Mouse (Mus musculus) forebrain, embryonic 14.5 days (tissue): ENCODE data around the gene Gm11172. TPM values are rescaled to one million over a fixed set of nuclear protein-coding genes. Genes with fewer than 3 reads are reported as not detected.
A peak's percentile ranks its signal among the peaks of the same experiment; 100 is the strongest.

Experiments used
- ATAC-seq: fragments of 200-750 bp; cut with Nextera tagmentation; 2 replicates; pipeline ENCODE4 v1.8.0; 2017; ENCODE audit warnings: mild to moderate bottlenecking, moderate library complexity
- DNase-seq: peaks from one replicate; pipeline ENCODE4 v3.0.0-alpha.2; 2015; ENCODE audit warnings: low spot score
- H3K27ac ChIP-seq: fragments of 300-500 bp; sonication (generic); 2 replicates; pipeline ENCODE4 v1.5.1; 2014; ENCODE audit warnings: low read depth, mild to moderate bottlenecking, control low read depth, low read length, moderate library complexity
- H3K27me3 ChIP-seq: fragments of 300-500 bp; sonication (generic); replicated peaks from 2 replicates; pipeline ENCODE4 v1.6.1; 2014; ENCODE audit warnings: low read length, control low read depth, mixed read lengths; ENCODE audit not compliant: control insufficient read depth, insufficient read depth
- H3K36me3 ChIP-seq: fragments of 300-500 bp; sonication (generic); 2 replicates; pipeline ENCODE4 v1.6.1; 2014; ENCODE audit warnings: low read length, control low read depth; ENCODE audit not compliant: control insufficient read depth, insufficient read depth
- H3K4me1 ChIP-seq: fragments of 300-500 bp; sonication (generic); 2 replicates; pipeline ENCODE4 v1.6.1; 2014; ENCODE audit warnings: antibody characterized with exemption, low read length, control low read depth; ENCODE audit not compliant: control insufficient read depth, insufficient read depth
- H3K4me2 ChIP-seq: fragments of 300-500 bp; sonication (generic); 2 replicates; pipeline ENCODE4 v1.6.1; 2014; ENCODE audit warnings: mild to moderate bottlenecking, control low read depth, low read length
- H3K4me3 ChIP-seq: fragments of 300-500 bp; sonication (generic); 2 replicates; pipeline ENCODE4 v1.5.1; 2014; ENCODE audit warnings: low read depth, low read length, control low read depth
- H3K9ac ChIP-seq: fragments of 300-500 bp; sonication (generic); 2 replicates; pipeline ENCODE4 v1.6.1; 2014; ENCODE audit warnings: mild to moderate bottlenecking, low read length, control low read depth, moderate library complexity
- H3K9me3 ChIP-seq: fragments of 300-500 bp; sonication (generic); replicated peaks from 2 replicates; pipeline ENCODE4 v1.6.1; 2016; ENCODE audit warnings: low read length, control low read depth, mixed read lengths; ENCODE audit not compliant: control insufficient read depth
- WGBS: fragments of 180-500 bp; shearing (Covaris S2); extraction: QIAGEN DNeasy Blood & Tissue Kit; methylation state at CpG from one replicate; pipeline ENCODE4 v1.1.7; 2014; 5-methylcytosine and 5-hydroxymethylcytosine counted together
- polyA plus RNA-seq: library from polyadenylated mRNA; unstranded; fragments of >200 nt; fragmentation: Nextera tagmentation; extraction: Ambion mirVana; gene quantifications from 2 replicates; pipeline ENCODE4 v1.2.1, GENCODE M21; 2014

Gm11172 gene
- polyA plus RNA-seq, 1 experiment from 2014 or later, result not detected

DNA sequence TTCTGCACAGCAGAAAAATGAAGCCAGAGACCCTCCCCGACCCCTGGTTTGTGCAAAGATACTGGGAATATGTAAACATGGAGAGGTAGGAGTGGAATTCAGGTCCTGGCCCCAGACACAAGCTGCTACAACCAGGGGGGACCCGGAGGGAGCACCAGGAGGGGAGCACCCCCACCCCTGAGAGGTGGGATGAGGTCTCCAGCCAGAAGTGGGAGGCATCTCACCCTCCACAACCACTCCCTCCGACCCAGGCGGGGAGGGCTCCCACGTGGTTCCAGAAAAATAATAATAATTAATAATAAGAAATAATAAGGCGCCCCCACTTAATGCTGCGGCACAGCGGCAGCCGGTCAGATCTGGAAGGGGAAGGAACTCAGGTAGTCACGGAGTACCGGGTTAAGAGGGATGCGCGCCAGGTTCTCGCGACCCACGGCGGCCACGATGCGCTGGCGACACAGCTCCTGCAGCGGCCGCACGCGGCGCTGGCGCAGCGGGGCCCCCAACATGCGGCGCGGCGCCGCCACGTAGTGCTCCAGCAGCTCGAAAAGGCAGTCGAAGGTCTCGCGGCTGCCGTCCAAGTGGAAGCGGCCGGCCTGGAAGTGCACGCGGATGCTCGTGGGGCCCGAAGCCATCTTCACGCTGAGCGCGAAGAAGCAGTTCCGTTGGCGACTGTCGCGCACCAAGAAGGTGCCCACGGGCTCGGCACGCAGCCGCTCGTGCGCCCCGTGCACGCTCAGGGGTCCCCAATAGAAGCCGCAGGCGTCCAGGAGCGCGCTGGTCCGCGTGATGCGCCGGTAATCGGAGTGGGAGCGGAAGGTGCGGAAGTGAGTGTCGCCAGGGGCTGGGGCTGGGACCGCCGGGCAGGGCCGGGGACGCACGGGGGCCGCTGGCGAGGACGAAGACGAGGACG is 28.6 kb upstream of the Gm11172 start:
- no peaks in the 10 kb centered on the region for H3K36me3 ChIP-seq
- peak overlapping the region; percentile 50 for H3K4me3 ChIP-seq
- ATAC-seq (peak; percentile 12), DNase-seq (peak; percentile 36)
- H3K27ac ChIP-seq, result no peak overlapping the region
- H3K9ac ChIP-seq, result peak overlapping the region; percentile 67
- H3K4me2 ChIP-seq, result peak overlapping the region; percentile 97
- 0 out of 2 replicates have a peak, but pooled peaks cover 3% of the 10 kb centered on the region for H3K4me1 ChIP-seq
- WGBS, result 4% methylated on average over 81 of the region's 81 CpGs
- H3K27me3 ChIP-seq, result 0 out of 2 replicates have a peak, but pooled peaks cover 9% of the 10 kb centered on the region
- H3K9me3 ChIP-seq, result no peaks in the 10 kb centered on the region

DNA sequence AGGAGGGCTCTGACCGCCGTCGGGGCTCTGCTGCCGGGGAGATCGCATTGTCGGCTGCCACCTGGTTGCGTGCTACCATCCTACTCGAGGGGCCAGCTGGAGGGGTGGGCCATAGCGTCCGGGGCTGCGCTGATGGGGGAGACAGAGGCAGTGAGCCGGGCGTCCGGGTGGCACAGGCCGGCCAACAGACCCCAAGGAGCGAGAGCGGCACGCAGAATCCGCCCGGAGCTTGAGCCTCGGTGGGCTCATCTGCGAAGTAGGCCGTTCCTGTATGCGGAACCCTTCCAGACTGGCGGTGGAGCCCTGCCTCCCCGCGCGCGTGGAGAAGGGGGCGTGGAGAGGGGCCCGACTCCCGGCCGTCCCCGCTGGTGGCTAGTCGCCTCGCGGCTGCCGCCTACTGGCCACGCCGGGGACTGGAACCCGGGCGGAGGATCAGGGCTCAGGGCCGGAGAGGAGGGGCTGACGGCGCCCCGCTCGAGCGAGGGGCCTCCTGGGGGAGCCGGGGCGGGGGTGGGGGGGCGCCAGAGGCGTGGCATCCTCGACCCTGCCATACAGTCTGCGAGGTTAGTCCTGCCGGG is 27.8 kb upstream of the Gm11172 start:
- Histone ChIP-seq H3K27ac (peak overlapping the region; percentile 70), H3K4me3 (peak overlapping the region; percentile 50), H3K4me2 (peak overlapping the region; percentile 97), H3K9ac (peak overlapping the region; percentile 67), H3K4me1 (0 out of 2 replicates have a peak, but pooled peaks cover 3% of the 10 kb centered on the region), H3K9me3 (no peaks in the 10 kb centered on the region), H3K27me3 (0 out of 2 replicates have a peak, but pooled peaks cover 9% of the 10 kb centered on the region), H3K36me3 (no peaks in the 10 kb centered on the region)
- ATAC-seq (peak; percentile 76), DNase-seq (peak; percentile 85)
- WGBS, result 1% methylated on average over 51 of the region's 55 CpGs

DNA sequence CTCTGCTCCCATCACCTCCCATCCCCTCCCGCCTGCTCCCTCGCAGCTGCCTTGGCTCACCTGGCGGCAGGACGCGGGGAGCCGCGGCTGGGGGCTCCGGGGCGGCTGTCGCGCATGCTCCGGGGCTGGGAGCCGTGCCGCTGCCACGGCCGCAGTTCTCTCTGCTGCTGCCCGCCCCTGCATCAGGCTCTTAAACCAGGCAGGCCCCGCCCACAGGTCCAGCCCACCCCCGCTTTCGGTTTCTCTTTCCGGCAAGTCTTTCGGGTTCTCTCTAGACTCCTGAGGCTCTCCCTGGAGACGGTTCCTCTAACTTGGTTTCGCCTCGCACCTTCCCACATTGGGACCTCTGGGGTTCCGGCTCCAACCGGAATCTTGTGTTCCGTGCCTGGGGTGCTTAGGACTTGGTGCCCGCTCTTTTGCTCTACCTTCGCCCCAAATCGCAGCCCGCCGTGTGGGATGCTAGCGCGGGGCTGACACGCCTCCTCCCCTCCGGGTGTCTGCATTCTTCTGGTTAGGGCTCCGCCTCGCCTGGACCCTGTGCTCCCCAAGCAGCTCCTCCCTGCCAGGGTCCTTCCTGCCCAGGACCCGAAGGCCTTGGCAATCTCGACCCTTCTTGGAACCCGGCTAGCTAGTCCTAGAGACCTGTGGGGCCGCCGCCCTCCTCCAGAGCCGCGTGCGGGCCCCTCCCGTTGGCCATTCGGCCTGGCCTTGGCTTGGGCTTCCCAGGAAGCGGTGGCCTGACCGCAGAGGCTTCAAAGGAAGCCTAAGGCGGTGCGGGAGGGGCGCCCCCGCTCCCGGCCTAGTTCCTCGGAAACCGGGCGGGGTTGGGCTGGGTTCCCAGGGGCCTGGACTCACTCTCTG is 27.1 kb upstream of the Gm11172 start, which contains the start of gene Socs1:
TSS of gene Socs1 (minus strand) at position 166 of the 861 bp plus-strand sequence.
- Histone ChIP-seq H3K27me3 (0 out of 2 replicates have a peak, but pooled peaks cover 9% of the 10 kb centered on the region), H3K27ac (peak within 1 kb of the TSS; percentile 70), H3K9me3 (no peaks in the 10 kb centered on the region), H3K4me3 (peak within 1 kb of the TSS; percentile 50), H3K4me2 (peak within 1 kb of the TSS; percentile 97), H3K4me1 (0 out of 2 replicates have a peak, but pooled peaks cover 3% of the 10 kb centered on the region), H3K9ac (peak within 1 kb of the TSS; percentile 67), H3K36me3 (no peaks in the 10 kb centered on the region)
- 0% methylated on average over 43 of the region's 59 CpGs for WGBS
- ATAC-seq, result peak; percentile 88
- DNase-seq, result peak; percentile 91

DNA sequence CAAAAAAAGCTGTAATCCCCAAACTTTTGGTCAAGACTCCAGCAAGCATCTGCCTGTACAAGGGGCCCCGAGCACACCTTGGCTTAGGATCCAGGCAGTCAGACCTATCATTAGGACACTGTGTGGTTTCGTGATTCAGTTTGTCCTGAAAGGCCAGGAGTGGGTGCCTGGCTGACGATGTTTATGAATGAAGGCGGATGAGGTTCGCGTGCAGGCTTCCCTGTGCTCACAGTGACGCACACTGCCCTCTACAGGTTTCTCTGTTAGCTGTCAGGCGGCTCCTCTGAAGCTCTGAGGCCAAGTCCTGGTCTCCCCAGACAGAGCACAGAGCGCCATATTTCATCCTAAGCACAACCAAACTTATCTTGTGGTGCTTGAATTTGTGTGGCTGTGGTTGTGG is 26.4 kb upstream of the Gm11172 start:
- Histone ChIP-seq H3K4me2 (peak overlapping the region; percentile 97), H3K27me3 (0 out of 2 replicates have a peak, but pooled peaks cover 9% of the 10 kb centered on the region), H3K4me1 (0 out of 2 replicates have a peak, but pooled peaks cover 3% of the 10 kb centered on the region), H3K9ac (peak overlapping the region; percentile 67), H3K4me3 (peak overlapping the region; percentile 50), H3K36me3 (no peaks in the 10 kb centered on the region), H3K9me3 (no peaks in the 10 kb centered on the region), H3K27ac (peak overlapping the region; percentile 70; the same call in 1 of the 2 replicates)
- WGBS, result 3% methylated on average over 9 of the region's 9 CpGs
- DNase-seq (peak; percentile 95), ATAC-seq (peak; percentile 51)

DNA sequence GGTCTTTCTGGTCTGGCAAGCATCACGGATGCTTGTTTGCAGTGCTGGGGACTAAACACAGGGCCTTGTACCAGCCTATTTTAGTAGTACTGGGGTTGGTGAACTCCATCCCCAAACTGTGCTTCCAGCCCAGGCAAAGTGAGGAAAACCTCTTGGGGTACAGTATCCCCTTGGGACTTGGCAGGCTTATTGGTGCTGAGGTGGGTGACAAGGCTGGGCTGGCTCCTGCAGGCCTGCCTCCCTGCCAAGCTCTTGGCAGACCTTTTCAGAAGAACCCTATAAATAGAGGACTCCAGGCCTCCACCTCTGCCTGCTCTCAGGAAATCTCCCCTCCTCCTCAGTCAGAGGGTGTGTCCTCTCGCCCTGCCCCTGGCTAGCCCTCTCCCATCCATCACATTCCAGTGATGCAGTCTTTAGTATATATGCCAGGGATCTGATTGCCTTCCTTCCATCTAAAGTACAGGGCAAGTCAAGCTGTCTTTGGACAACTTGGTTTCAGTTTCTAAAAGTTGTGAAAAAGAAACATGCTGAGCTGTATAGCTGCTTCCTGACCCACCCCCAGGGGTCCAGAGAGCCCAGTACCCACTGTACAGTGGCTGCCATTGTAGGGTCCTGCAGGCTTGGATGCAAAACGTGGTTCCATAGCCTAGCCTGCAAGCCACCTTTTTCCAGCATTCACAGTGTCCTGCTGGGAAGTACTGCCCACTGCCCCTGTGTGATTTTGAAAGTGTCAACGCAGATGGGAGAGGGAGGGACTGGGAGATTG is 25.8 kb upstream of the Gm11172 start:
- Histone ChIP-seq H3K9me3 (no peaks in the 10 kb centered on the region), H3K36me3 (no peaks in the 10 kb centered on the region), H3K4me3 (no peak overlapping the region), H3K4me1 (0 out of 2 replicates have a peak, but pooled peaks cover 3% of the 10 kb centered on the region), H3K9ac (no peak overlapping the region), H3K27me3 (0 out of 2 replicates have a peak, but pooled peaks cover 9% of the 10 kb centered on the region), H3K27ac (no peak overlapping the region), H3K4me2 (0 out of 2 replicates have a peak overlapping the region, but pooled peaks have one; percentile 97)
- ATAC-seq (no peak), DNase-seq (no peak)
- 64% methylated on average over 4 of the region's 4 CpGs for WGBS

DNA sequence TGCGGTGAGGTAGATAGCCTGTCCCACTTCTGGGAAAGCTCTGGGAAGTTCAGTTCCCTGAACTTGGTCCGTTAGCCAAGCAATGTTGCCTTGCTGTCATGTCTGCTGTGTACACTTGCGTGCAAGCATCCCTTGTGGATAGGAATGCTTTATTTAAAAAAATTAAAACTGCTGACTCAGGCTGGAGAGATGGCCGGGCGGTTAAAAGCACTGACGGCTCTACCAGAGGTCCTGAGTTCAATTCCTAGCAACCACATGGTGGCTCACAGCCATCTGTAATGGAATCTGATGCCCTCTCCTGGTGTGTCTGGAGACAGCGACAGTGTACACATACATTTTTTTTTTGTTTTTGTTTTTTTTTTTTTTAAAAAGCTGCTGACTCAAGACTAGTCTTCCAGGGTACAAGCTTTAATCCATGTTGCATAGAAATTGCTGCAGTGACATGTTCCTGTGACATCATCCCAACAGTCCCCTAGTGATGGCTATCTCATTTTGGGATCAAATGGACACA is 25.1 kb upstream of the Gm11172 start:
- H3K4me1 ChIP-seq, result 0 out of 2 replicates have a peak, but pooled peaks cover 3% of the 10 kb centered on the region
- H3K27me3 ChIP-seq, result 0 out of 2 replicates have a peak, but pooled peaks cover 9% of the 10 kb centered on the region
- H3K36me3 ChIP-seq, result no peaks in the 10 kb centered on the region
- WGBS, result 88% methylated on average over 7 of the region's 7 CpGs
- H3K9me3 ChIP-seq, result no peaks in the 10 kb centered on the region
- H3K4me2 ChIP-seq, result no peak overlapping the region
- H3K27ac ChIP-seq, result no peak overlapping the region
- no peak overlapping the region for H3K4me3 ChIP-seq
- no peak overlapping the region for H3K9ac ChIP-seq
- no peak for DNase-seq
- no peak for ATAC-seq

DNA sequence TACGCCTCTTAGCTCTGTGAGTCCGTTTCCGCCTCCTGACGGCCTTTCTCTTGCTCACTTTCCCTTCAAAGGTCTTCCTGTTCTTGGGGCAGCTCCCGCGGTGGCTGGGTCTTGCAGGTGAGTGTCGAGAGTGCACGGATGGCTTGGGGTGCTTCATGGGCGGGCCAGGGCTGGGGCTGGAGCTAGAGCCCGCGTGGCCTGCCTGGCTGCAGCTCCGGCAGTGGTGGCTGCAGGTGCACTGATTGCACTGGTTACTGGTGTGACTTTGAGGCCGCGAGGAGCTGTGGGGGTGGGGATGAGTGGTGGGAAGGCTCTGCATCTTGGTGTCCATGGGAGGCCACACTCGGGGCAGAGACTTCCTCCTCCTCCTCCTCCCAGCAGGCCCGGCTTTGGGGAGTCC is 24.4 kb upstream of the Gm11172 start, which contains the start of gene Tnp2:
TSS of gene Tnp2 (minus strand) at position 390 of the 400 bp plus-strand sequence.
- no peak within 1 kb of the TSS for H3K27ac ChIP-seq
- H3K4me3 ChIP-seq, result no peak within 1 kb of the TSS
- no peak within 1 kb of the TSS for H3K4me2 ChIP-seq
- DNase-seq (no peak), ATAC-seq (no peak)
- 0 out of 2 replicates have a peak, but pooled peaks cover 9% of the 10 kb centered on the region for H3K27me3 ChIP-seq
- H3K9me3 ChIP-seq, result no peaks in the 10 kb centered on the region
- WGBS, result 57% methylated on average over 16 of the region's 16 CpGs
- H3K9ac ChIP-seq, result no peak within 1 kb of the TSS
- H3K4me1 ChIP-seq, result 0 out of 2 replicates have a peak, but pooled peaks cover 3% of the 10 kb centered on the region
- H3K36me3 ChIP-seq, result no peaks in the 10 kb centered on the region
